Mouse (Mus musculus) lung, postnatal 0 days (tissue): ENCODE results near the gene S1pr3. TPM values are rescaled to one million over a fixed set of nuclear protein-coding genes. Genes with fewer than 3 reads are reported as not detected.

Experiments
- ATAC-seq: fragments of 200-750 bp; cut with Nextera tagmentation; 2 replicates; pipeline ENCODE4 v1.8.0; 2017; ENCODE audit warnings: moderate library complexity
- DNase-seq: peaks from one replicate; pipeline ENCODE4 v3.0.0-alpha.2; 2016; ENCODE audit warnings: low spot score
- H3K27ac ChIP-seq: fragments of 300-500 bp; sonication (generic); 2 replicates; pipeline ENCODE4 v1.5.1; 2014; ENCODE audit warnings: antibody characterized with exemption, mild to moderate bottlenecking, low read length, mixed read lengths
- H3K27me3 ChIP-seq: fragments of 300-500 bp; sonication (generic); replicated peaks from 2 replicates; pipeline ENCODE4 v1.6.1; 2014; ENCODE audit warnings: low read length, mixed read lengths; ENCODE audit not compliant: insufficient read depth
- H3K36me3 ChIP-seq: fragments of 300-500 bp; sonication (generic); 2 replicates; pipeline ENCODE4 v1.6.1; 2014; ENCODE audit warnings: low read length, mixed read lengths; ENCODE audit not compliant: insufficient read depth
- H3K4me1 ChIP-seq: fragments of 300-500 bp; sonication (generic); 2 replicates; pipeline ENCODE4 v1.6.1; 2014; ENCODE audit warnings: antibody characterized with exemption, low read depth, low read length, mixed read lengths; ENCODE audit not compliant: insufficient read depth
- H3K4me2 ChIP-seq: fragments of 300-500 bp; sonication (generic); replicated peaks from 2 replicates; pipeline ENCODE4 v1.6.1; 2014; ENCODE audit warnings: low read depth, mild to moderate bottlenecking, low read length, moderate library complexity, mixed read lengths
- H3K4me3 ChIP-seq: fragments of 300-500 bp; sonication (generic); 2 replicates; pipeline ENCODE4 v1.5.1; 2014; ENCODE audit warnings: low read depth, low read length
- H3K9ac ChIP-seq: fragments of 300-500 bp; sonication (generic); replicated peaks from 2 replicates; pipeline ENCODE4 v1.6.1; 2014; ENCODE audit warnings: low read depth, mild to moderate bottlenecking
- H3K9me3 ChIP-seq: fragments of 300-500 bp; sonication (generic); 2 replicates; pipeline ENCODE4 v1.6.1; 2016; ENCODE audit warnings: low read length, mixed read lengths
- CTCF ChIP-seq: IDR thresholded peaks from 2 replicates; pipeline ENCODE4 v1.5.1; 2016; ENCODE audit warnings: antibody characterized with exemption, mild to moderate bottlenecking
- EP300 ChIP-seq: IDR thresholded peaks from 2 replicates; pipeline ENCODE4 v1.6.1; 2016; ENCODE audit warnings: antibody characterized with exemption, mild to moderate bottlenecking, control low read depth
- WGBS: fragments of 180-500 bp; shearing (Covaris S2); extraction: QIAGEN DNeasy Blood & Tissue Kit; methylation state at CpG from one replicate; pipeline ENCODE4 v1.1.7; 2014; 5-methylcytosine and 5-hydroxymethylcytosine counted together
- polyA plus RNA-seq: library from polyadenylated mRNA; unstranded; fragments of >200 nt; fragmentation: Nextera tagmentation; extraction: Ambion mirVana; gene quantifications from 2 replicates; pipeline ENCODE4 v1.2.1, GENCODE M21; 2015

S1pr3 gene
- polyA plus RNA-seq, 1 experiment from 2014 or later, result 44.5 TPM

- Histone ChIP-seq H3K27ac (peak overlapping the region; percentile 71), H3K4me3 (peak overlapping the region; percentile 47), H3K4me2 (peak overlapping the region; percentile 57), H3K4me1 (no peaks in the 10 kb centered on the region), H3K36me3 (peaks cover 6% of the 10 kb centered on the region), H3K9ac (0 out of 2 replicates have a peak overlapping the region, but pooled peaks have one; percentile 36), H3K27me3 (0 out of 2 replicates have a peak, but pooled peaks cover 4% of the 10 kb centered on the region), H3K9me3 (no peaks in the 10 kb centered on the region)
- no peak for TF ChIP-seq CTCF
- no peak for TF ChIP-seq EP300
- ATAC-seq, result no peak
- no peak for DNase-seq
- 41% methylated on average over 12 of the region's 12 CpGs for WGBS
These were observed 3.4 kb downstream of the S1pr3 start for GRCm38 (mm10) chr13:51411696-51412430.

GRCm38 (mm10) chr13:51413461-51413860 lies 5.0 kb downstream of the S1pr3 start:
- 36% methylated on average over 3 of the region's 3 CpGs for WGBS
- Histone ChIP-seq H3K9ac (no peak overlapping the region), H3K27ac (no peak overlapping the region), H3K4me3 (no peak overlapping the region), H3K4me1 (no peaks in the 10 kb centered on the region; the same call in 1 of the 2 replicates), H3K36me3 (peaks cover 6% of the 10 kb centered on the region), H3K4me2 (no peak overlapping the region), H3K27me3 (no peaks in the 10 kb centered on the region), H3K9me3 (no peaks in the 10 kb centered on the region)
- TF ChIP-seq EP300 (no peak), CTCF (peak; percentile 65)
- no peak for ATAC-seq
- DNase-seq, result no peak

GRCm38 (mm10) chr13:51416727-51417126 lies 8.3 kb downstream of the S1pr3 start:
- peaks cover 3% of the 10 kb centered on the region; the same call in 1 of the 2 replicates for H3K4me1 ChIP-seq
- H3K27me3 ChIP-seq, result no peaks in the 10 kb centered on the region
- DNase-seq, result no peak
- H3K27ac ChIP-seq, result no peak overlapping the region
- peaks cover 6% of the 10 kb centered on the region for H3K36me3 ChIP-seq
- 68% methylated on average over 11 of the region's 11 CpGs for WGBS
- H3K4me2 ChIP-seq, result no peak overlapping the region
- H3K9ac ChIP-seq, result no peak overlapping the region
- no peak for ATAC-seq
- H3K9me3 ChIP-seq, result no peaks in the 10 kb centered on the region
- no peak for TF ChIP-seq EP300
- no peak for TF ChIP-seq CTCF
- H3K4me3 ChIP-seq, result no peak overlapping the region

GRCm38 (mm10) chr13:51417796-51418195 lies 9.4 kb downstream of the S1pr3 start:
- Histone ChIP-seq H3K27me3 (no peaks in the 10 kb centered on the region), H3K9me3 (no peaks in the 10 kb centered on the region), H3K9ac (no peak overlapping the region), H3K36me3 (peaks cover 6% of the 10 kb centered on the region), H3K4me2 (no peak overlapping the region), H3K27ac (no peak overlapping the region), H3K4me1 (peaks cover 3% of the 10 kb centered on the region; the same call in 1 of the 2 replicates), H3K4me3 (no peak overlapping the region)
- no peak for TF ChIP-seq EP300
- no peak for TF ChIP-seq CTCF
- WGBS, result 35% methylated on average over 6 of the region's 6 CpGs
- DNase-seq, result no peak
- no peak for ATAC-seq

- H3K27ac ChIP-seq, result no peak overlapping the region
- ATAC-seq (peak; percentile 75), DNase-seq (peak; percentile 95)
- H3K4me3 ChIP-seq, result no peak overlapping the region
- H3K9me3 ChIP-seq, result no peaks in the 10 kb centered on the region
- H3K4me2 ChIP-seq, result peak overlapping the region; percentile 0; the same call in 1 of the 2 replicates
- peaks cover 3% of the 10 kb centered on the region; the same call in 1 of the 2 replicates for H3K4me1 ChIP-seq
- 4% methylated on average over 20 of the region's 20 CpGs for WGBS
- peaks cover 6% of the 10 kb centered on the region for H3K36me3 ChIP-seq
- H3K27me3 ChIP-seq, result no peaks in the 10 kb centered on the region
- H3K9ac ChIP-seq, result no peak overlapping the region
- TF ChIP-seq CTCF, result peak; percentile 98
- no peak for TF ChIP-seq EP300
These were observed 10.0 kb downstream of the S1pr3 start for GRCm38 (mm10) chr13:51418268-51418941.

- no peak overlapping the region for H3K27ac ChIP-seq
- no peaks in the 10 kb centered on the region for H3K27me3 ChIP-seq
- DNase-seq (no peak), ATAC-seq (no peak)
- no peak overlapping the region for H3K9ac ChIP-seq
- peaks cover 6% of the 10 kb centered on the region for H3K36me3 ChIP-seq
- no peak overlapping the region for H3K4me3 ChIP-seq
- 73% methylated on average over 19 of the region's 19 CpGs for WGBS
- no peaks in the 10 kb centered on the region for H3K9me3 ChIP-seq
- TF ChIP-seq CTCF, result no peak
- peaks cover 3% of the 10 kb centered on the region; the same call in 1 of the 2 replicates for H3K4me1 ChIP-seq
- peak overlapping the region; percentile 0; the same call in 1 of the 2 replicates for H3K4me2 ChIP-seq
These were observed 10.6 kb downstream of the S1pr3 start for GRCm38 (mm10) chr13:51418942-51419451.
